39 mouse cellular contexts compared by ENCODE assay signal in the genomic region with DNA sequence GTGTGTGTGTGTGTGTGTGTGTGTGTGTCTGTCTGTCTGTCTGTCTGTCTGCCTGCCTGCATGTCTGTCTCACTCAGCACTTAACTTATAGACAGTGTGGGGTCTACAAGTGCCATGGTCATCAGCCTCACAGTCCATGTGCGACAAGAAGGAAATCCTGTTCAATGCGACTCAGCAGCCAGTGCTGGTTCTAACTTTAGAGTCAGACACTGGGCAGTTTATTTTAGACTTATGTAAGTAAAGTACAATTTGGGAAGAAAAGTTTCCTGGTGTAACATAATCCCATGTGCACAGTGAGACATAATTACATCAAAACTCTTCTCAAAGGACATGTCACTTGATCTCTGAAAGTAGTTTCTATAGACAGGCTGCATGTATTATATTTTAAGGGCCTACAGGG. TPM values are rescaled to one million over a fixed set of nuclear protein-coding genes. Genes with fewer than 3 reads are reported as not detected.
"Had no signal": no experiment of that assay in that cellular context is flagged by ENCODE, and none has a peak within 500 bp of the region (broad histone marks: within the 10 kb centered on the region; RNA-seq: fewer than 3 reads in every experiment).

No protein-coding gene starts in this region.

- ATAC-seq: hindbrain, embryonic 16.5 days; hindbrain, postnatal 0 days; inflammation-experienced regulatory T-cells, adult 6 months; intestine, embryonic 15.5 days; intestine, embryonic 16.5 days; intestine, postnatal 0 days had no signal

- DNase-seq: heart, postnatal 10 days; heart, postnatal 14 days; heart, postnatal 36 days; heart, postnatal 4 days; kidney, adult 11 months; kidney, adult 18-20 months; kidney, adult 2 months; kidney, adult 8-10 months; kidney, adult 9 months; kidney, postnatal 10 days; kidney, postnatal 14 days; kidney, postnatal 25 days; kidney, postnatal 36 days; kidney, postnatal 4 days; layer of hippocampus, adult 9-11 months; layer of hippocampus, postnatal 36 days had no signal

RNA-seq across cellular contexts. Expression of a gene that starts 56.9 kb away (rescaled TPM):
- polyA plus RNA-seq: intestine, embryonic 16.5 days; kidney, embryonic 14.5 days had no signal

RNA-seq across cellular contexts. Expression of a gene that starts 58.9 kb away (rescaled TPM):
- polyA plus RNA-seq: heart, embryonic 11.5 days; heart, embryonic 12.5 days; heart, embryonic 13.5 days; heart, embryonic 14.5 days; heart, embryonic 15.5 days; heart, embryonic 16.5 days; heart, postnatal 0 days; hindbrain, embryonic 10.5 days; hindbrain, embryonic 11.5 days; hindbrain, embryonic 12.5 days; hindbrain, embryonic 13.5 days; hindbrain, embryonic 14.5 days; hindbrain, embryonic 16.5 days; inflammation-experienced regulatory T-cells, adult 6 months; intestine, embryonic 15.5 days; intestine, embryonic 16.5 days; intestine, postnatal 0 days; kidney, adult 2 months; kidney, embryonic 14.5 days; kidney, embryonic 15.5 days; kidney, embryonic 16.5 days; kidney, postnatal 0 days; large intestine, adult 2 months had no signal
